Mouse (Mus musculus): ENCODE measurements around the gene Scn3b.
A peak's percentile ranks its signal among the peaks of the same experiment; 100 is the strongest.

Gene Scn3b

GRCm38 (mm10) chr9:40269103-40269861 lies at the start of gene Scn3b:
Scn3b (plus strand) TSS chr9:40269217.
- DNase-seq (ENCODE audit: low read depth, low spot score): peak; percentile 92

GRCm38 (mm10) chr9:40224289-40224688 lies 44.7 kb upstream of the Scn3b start:
- no peak for DNase-seq (ENCODE audit: low read depth, low spot score)

DNA sequence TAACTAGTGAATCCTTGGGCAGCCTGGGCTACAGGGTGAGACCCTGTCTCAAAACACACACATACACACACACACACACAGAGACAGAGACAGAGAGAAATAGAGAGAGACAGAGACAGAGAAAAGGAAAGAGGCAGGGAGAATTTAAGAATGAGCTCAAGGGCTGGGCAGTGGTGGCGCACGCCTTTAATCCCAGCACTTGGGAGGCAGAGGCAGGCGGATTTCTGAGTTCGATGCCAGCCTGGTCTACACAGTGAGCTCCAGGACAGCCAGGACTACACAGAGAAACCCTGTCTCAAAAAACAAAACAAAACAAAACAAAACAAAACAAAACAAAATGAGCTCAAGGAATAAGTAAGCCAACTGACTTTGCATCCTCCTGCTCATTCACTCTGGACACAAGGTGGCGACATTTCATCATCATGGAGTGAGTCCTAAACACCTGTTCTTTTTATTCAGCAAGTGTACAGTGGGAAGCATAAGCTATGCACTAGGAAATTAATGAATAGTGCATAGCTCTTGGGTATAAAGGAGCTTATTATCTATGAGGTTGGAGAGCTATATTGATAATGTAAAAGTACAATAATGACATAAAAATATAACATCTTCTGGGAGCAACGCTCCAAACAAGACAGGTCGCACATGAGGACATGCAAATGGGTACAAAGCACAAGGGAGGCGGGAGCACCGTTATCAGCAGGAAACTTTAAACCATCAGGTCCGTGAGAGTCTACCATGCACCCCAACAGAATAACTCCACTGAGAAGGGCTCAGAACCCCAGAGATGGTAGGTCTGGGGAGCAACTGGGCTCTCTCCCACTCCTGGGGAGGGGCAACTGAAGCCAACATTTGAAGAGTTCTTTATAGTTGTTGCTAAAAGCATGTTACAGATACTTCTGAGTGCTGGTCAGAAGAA lies 40.9 kb upstream of the Scn3b start:
- peak; percentile 94 for DNase-seq (ENCODE audit: low read depth, low spot score)

GRCm38 (mm10) chr9:40228804-40229331 lies 40.1 kb upstream of the Scn3b start:
- no peak for DNase-seq (ENCODE audit: low read depth, low spot score)

GRCm38 (mm10) chr9:40229479-40229878 lies 39.5 kb upstream of the Scn3b start:
- no peak for DNase-seq (ENCODE audit: low read depth, low spot score)

DNA sequence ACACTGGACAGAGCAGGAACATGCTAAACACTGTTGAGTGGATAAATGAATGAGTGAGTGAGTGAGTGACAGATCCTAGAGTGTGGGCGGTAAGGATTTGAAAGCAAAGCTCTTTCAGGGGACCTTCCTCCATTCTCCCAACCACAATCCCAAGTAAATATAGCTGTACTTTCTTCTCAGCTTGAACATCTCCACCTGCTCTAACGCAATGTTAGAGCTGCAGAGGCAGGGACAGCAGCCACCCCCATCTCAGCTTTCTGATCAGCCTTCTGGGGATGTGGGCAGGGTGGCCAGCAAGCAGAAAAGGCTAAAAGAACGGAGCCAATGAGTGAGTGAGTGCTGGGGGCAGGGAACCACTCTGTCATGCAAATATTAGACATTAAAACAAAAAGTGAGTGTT lies 38.0 kb upstream of the Scn3b start:
- DNase-seq (ENCODE audit: low read depth, low spot score): peak; percentile 57

DNA sequence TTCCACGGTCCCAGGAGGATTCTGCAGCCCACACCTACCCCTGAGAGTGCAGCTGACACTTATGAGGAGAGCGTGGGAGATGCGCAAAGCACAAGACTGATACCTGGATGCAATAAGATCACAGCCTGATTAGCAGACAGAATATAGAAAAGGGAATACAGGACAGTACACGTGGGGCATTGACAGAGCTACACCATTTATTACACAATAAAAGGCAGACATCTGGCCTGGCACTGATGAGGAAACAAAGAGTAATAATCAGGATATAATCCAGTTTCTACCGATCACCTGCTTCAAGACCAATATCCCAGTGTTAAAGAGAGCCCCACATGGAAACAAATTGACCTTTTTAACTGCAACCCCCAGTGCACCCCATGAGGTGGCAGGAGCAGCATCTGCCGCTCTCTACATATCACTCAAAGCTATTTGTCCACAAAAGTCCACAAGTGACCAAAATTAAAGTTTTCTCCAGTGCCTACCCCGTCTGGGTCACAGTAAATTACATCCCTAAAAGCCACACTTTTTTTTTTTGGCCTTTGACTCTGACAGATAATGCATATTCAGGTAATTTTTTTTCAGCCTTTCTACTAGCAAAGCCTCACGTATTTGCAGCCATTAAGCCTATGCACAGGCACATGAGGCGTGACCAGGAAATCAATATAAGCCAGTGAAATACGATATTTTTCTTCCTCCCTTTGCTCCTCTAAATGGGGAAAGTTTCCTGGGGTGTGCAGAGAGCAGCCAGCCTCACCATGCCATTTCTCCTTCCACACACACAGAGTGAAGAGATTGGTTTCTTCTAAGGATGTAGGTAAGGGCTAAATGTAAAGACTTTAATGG lies 34.6 kb upstream of the Scn3b start:
- no peak for DNase-seq (ENCODE audit: low read depth, low spot score)

DNA sequence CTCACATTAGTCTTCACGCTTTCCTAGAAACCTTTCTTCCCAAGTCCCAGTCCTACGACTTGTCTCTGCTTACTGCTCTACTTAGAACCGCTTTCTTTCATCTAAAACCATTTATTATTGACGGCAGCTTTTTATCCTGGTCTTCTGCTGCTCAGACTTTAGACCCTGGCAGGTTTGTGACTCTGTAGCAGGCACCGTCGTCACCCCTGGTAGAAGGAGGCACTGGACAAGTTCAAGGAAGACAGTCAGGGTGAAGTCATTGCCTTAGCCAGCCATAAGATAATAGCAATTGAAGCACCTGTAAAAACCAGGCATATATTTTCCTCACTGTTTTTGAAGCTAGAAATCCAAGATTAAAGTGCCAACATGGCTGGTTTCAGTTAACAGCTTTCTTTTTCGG lies 33.8 kb upstream of the Scn3b start:
- no peak for DNase-seq (ENCODE audit: low read depth, low spot score)

DNA sequence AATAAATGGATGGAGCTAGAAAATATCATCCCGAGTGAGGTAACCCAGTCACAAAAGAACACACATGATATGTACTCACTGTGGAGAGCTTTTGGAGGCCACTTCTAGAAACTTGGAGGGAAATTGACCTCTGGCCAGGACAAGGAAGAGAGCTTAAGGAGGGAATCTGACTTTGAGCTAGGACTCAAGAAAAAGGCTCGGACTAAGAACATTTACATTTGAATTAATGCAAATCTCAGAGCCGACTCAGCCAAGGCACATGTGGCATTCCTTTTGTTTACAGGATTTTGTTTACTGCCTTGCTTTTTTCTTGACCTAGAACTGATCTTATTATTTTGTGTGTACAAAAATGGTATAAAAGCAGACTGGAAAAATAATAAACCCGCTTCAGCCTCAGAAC lies 29.3 kb upstream of the Scn3b start:
- DNase-seq (ENCODE audit: low read depth, low spot score): no peak

- DNase-seq (ENCODE audit: low read depth, low spot score): no peak
Observed at GRCm38 (mm10) chr9:40240311-40240710, 28.7 kb upstream of the Scn3b start.

- peak; percentile 89 for DNase-seq (ENCODE audit: low read depth, low spot score)
Observed at GRCm38 (mm10) chr9:40241223-40241801, 27.7 kb upstream of the Scn3b start.

- DNase-seq (ENCODE audit: low read depth, low spot score): peak; percentile 94
Observed at GRCm38 (mm10) chr9:40241951-40242888, 26.8 kb upstream of the Scn3b start.

DNA sequence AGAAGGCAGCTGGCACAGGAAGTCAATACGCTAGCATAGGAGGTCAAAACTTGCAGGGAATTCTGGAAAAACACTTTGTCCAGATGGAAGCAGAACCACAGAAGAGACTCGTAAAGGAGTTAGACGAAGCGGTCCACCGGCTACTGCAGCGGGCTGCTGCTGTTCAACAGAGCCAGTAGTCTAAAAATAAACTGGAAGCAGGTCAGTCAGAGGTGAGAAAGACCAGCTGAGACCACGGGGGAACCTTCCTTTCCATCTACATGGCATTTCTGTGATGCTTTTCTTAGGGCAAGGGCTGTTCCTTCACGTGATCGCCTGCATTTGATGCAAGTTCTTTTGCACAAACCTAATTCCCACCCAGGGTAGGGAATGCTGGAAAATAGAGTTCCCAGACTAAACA lies 23.6 kb upstream of the Scn3b start:
- DNase-seq (ENCODE audit: low read depth, low spot score): peak; percentile 17

DNA sequence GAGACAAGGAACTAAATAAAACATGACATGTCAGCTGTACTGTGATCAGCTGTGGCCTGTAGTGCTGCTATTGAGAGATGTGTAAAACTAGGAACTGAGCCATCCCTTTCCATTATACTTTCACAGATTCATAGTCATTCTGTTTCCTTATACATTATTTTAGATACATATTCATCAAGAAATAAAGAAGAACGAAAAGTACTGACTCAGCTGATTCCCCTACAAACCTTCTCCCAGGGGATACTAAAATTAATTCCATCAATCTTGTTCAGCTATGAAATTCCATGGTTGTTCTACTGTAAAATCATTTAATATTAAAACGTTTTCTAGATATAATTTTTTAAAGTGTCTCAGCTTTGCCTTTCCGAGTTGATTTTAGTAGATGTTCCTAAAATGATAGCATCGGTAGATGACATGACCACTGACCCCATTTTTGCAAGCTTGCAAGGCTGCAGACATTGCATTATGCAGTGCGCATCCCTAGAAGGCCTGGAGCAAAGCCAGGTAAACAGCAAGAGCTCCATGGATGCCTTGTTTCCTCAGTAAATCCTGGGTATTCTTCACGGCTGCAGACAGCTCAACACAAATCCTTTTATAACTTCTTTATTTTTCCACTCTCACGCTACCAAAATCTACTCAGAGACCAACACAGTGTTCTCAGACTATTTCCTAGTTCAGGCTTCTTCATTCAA lies 22.9 kb upstream of the Scn3b start:
- DNase-seq (ENCODE audit: low read depth, low spot score): peak; percentile 53

DNA sequence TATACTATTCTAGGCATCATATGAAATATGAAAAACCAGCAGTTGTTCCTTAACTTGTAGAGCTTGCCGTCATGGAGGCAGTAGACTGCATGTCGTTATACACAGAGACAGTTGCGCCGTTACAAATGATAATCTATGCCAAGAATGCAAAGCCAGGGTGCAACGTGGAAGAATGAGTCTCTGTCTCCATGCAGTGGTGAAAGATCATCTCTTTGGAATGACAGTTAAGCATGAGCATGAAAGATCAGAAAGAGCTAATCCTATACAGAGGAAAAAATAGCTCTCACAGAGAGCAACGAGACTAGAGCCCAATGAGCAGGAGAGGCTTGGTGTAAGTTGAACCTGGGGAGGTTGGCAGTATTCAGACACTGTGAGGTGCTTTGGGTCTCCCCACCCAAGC lies 22.3 kb upstream of the Scn3b start:
- no peak for DNase-seq (ENCODE audit: low read depth, low spot score)

- DNase-seq (ENCODE audit: low read depth, low spot score): no peak
Observed at GRCm38 (mm10) chr9:40249106-40249505, 19.9 kb upstream of the Scn3b start.

DNA sequence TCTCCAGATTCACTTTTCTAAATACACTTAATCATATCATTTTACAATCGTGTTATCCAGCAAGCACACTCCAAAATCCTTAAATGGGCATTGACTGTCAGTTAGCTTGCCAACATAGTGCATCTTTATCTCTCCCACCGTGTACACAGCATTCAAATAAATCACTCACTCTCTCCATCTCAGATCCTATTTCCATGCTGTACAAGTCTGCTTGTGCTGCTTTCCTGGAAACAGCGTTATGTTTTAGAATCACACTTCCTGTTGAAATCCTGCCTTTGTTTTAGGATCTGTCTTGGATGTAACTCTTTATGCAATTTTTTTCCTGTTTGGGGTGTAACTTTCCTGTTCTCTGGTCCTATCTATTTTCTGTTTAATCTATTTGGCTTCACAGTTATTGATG lies 16.6 kb upstream of the Scn3b start:
- no peak for DNase-seq (ENCODE audit: low read depth, low spot score)

- DNase-seq (ENCODE audit: low read depth, low spot score): no peak
Observed at GRCm38 (mm10) chr9:40263874-40264273, 5.1 kb upstream of the Scn3b start.

DNA sequence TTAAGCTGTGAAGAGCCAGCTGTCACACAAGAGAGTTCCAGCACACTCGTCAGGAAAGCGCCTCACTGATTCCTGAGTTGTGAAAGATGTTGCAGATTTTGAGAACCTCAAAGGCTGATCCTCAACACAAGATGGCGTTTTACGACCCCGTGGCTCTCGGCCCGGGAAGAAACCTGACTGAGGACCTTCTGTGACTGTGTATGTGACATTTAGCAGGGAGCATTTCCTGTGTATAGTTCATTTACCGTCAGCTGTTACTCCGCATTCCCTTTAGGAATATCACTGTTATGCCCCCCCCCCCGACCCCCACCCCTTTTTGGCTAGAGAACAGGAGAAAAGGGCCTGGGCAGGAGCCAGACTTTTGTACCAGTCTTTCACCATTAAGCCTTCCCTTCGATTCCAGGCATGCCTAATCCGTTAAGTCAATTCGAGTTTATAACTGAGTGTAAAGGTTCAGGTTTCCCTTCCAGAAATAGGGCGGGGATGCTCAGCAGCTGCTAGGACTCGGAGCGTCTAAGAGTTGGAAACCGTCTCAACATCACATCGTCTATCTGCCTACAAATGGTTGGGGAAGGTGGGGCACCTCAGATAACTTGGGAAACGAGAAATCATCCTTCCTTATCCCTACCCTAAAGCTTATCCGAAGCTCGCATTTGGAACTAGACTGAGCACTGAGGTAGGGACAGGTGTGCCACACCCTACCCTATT lies 823 bp upstream of the Scn3b start:
- peak; percentile 59 for DNase-seq (ENCODE audit: low read depth, low spot score)

All from brain, adult 2 months (tissue).